Mouse (Mus musculus): ENCODE data around the gene Ptpn4.
A peak's percentile ranks its signal among the peaks of the same experiment; 100 is the strongest.

Gene Ptpn4

GRCm38 (mm10) chr1:119805984-119806383 is 31.4 kb downstream of the Ptpn4 start:
- DNase-seq (ENCODE audit: low spot score), result no peak

DNA sequence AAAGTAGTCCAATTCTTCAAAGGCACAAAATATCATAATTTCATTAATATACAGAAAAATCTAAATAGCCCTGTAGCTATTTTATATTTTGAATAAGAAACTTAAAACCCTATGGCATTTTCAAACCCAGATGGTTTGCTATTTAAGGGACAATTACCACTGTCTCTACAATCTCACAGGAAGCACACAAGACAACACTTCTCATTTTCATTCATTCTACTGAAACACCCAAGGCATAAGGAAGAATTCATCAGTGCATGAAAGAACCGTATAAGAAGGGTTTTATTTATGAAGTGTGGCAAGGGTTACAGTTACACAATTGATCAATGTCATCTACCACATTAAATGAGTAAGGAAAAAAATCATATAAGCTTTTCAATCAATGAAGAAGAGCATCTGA is 32.8 kb downstream of the Ptpn4 start:
- DNase-seq (ENCODE audit: low spot score), result no peak

- DNase-seq (ENCODE audit: low spot score), result no peak
Observed at GRCm38 (mm10) chr1:119795174-119795573, 42.2 kb downstream of the Ptpn4 start.

DNA sequence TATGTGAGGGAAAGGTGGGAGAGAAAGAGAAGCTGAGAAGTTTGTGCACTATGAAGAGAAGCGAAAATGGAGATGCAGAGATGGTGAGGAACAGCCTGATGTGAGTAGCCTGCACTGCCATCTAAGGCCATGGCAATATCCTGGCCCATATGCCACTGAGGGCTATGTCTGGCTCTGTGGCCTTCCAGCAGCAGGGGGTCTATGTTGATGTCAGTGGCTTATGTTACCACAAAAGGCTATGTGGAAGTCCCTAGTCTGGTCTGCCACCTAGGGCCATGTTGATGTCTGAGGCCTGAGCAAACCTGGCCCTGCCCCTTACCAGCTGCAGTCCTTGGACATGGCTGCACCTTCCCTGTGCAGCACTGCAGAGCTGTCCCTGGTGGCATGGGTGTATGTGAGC is 43.1 kb downstream of the Ptpn4 start:
- no peak for DNase-seq (ENCODE audit: low spot score)

- DNase-seq (ENCODE audit: low spot score), result no peak
Observed at GRCm38 (mm10) chr1:119790616-119791015, 46.8 kb downstream of the Ptpn4 start.

- DNase-seq (ENCODE audit: low spot score), result no peak
Observed at GRCm38 (mm10) chr1:119775915-119776314, 61.5 kb downstream of the Ptpn4 start.

DNA sequence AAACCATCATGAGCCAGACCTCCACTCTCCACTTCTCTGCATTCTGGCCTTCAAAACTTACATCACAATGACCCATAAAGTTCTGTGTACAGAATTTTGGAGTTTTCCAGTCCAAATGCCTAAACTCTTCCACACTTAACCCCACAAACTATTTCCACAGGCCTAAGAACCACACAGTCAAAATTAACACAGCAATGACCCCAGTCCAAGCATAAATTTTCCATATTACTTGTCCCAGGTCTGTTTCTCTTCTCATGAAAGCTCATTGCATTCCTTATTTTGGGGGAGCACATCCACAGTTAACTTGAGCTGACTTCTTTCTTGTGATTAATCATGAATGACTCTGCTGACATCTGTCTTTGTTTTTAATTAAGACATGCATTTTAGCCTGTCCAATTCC is 101.7 kb downstream of the Ptpn4 start:
- DNase-seq (ENCODE audit: low spot score), result no peak

- DNase-seq (ENCODE audit: low spot score), result no peak
Observed at GRCm38 (mm10) chr1:119734801-119735200, 102.6 kb downstream of the Ptpn4 start.

- no peak for DNase-seq (ENCODE audit: low spot score)
Observed at GRCm38 (mm10) chr1:119731166-119731565, 106.2 kb downstream of the Ptpn4 start.

DNA sequence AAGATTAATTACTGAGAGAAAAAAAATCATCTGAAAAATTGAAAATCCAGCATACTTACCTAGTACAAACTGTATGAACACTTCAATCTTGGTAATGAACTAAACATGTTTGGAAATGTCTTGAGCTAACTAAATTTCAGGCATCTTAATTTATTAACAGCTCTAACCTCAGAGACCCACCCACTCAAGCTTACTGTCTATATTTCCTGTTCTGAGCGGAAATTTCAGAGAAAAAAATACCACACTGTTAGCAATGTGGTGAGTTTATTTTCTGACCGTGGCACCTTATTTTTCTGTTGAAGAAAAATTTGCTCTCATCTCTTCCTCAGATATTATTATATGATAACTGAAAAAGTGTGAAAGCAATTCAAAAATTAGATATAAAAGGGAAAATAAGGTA is 124.4 kb downstream of the Ptpn4 start:
- no peak for DNase-seq (ENCODE audit: low spot score)

DNA sequence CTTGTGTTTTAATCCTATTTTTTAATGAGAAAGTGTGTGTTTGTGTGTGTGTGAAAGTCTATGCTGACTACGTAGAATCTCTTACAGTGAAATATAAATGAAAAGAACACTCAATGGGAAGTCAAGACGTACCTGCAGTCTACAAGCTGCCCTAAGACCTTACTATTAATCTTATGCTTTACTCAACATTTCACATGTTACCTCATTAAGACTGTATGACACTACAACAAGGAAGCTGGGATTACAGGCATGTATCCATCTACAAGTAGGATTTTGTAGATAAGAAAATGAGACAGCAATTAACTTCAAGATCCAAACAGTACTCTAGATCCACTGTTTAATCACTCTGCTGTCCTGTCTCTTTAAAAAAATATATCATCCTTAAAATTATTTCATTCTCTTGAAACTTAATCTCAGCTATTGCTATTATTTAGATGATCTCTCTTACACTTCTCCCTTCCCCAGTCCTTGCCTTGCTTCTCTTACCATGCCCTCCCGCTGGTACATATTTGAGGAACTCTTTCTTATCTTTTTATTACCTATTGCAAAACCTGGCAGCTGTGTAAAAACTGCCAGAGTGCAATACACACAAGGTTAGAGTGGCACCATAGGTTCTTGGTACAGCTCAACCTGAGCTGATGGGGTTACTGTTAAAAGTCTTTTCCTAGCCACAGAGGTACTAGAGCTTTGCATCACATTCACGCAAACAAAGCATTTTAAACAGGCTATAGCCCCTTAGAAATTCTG is 130.8 kb downstream of the Ptpn4 start:
- no peak for DNase-seq (ENCODE audit: low spot score)

- no peak for DNase-seq (ENCODE audit: low spot score)
Observed at GRCm38 (mm10) chr1:119696860-119697259, 140.6 kb downstream of the Ptpn4 start.

DNA sequence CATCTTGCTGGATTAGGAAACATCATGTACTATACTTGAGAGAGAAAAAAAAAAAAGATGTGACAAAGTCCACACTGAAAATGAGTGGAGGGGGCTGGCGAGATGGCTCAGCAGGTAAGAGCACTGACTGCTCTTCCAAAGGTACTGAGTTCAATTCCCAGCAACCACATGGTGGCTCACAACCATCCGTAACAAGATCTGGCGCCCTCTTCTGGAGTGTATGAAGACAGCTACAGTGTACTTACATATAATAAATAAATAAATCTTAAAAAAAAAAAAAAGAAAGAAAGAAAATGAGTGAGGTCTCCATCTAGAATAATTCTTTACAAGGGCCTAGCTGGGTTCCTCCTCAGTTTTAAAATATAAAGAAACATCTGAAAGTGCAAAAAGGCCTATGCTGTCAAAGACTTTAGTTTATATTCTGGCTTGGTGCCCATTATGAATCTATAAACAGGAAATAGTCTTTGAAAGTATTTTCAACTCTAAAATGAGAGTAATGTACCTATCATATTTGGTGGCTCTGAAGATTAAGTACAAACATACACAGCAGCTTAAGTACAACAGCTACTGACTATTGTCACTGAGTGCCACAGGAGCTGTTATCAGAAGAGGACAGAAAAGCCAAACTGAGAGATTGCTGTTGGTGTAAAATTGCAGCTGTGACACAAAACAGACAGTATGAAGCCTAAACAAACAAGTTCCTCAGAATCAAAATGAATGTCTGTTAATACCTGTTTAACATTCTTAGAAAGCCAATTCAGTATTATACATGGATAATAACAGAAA is 151.4 kb downstream of the Ptpn4 start:
- no peak for DNase-seq (ENCODE audit: low spot score)

- DNase-seq (ENCODE audit: low spot score), result no peak
Observed at GRCm38 (mm10) chr1:119681663-119682213, 155.7 kb downstream of the Ptpn4 start.

- peak; percentile 32 for DNase-seq (ENCODE audit: low spot score)
Observed at GRCm38 (mm10) chr1:119674984-119675383, 162.4 kb downstream of the Ptpn4 start.

- no peak for DNase-seq (ENCODE audit: low spot score)
Observed at GRCm38 (mm10) chr1:119666904-119667303, 170.5 kb downstream of the Ptpn4 start.

DNA sequence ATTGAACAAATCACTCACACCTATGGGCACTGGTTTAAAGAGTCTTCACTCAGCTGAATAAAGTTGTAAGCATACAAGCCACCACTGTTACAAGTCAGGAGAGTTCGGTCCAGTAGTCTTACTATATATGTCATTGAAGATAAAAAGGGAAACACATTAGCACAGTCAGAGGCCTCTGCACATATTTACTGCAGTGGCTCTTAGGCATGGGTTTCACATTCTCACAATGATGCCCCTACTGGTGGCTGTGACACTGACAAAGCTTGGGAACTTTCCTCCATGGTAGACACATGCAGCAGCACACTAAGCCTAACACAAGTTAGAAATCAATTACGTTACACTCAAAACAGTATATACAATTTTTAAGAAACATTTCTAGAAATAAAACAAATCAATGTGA is 183.1 kb downstream of the Ptpn4 start:
- DNase-seq (ENCODE audit: low spot score), result peak; percentile 30

DNA sequence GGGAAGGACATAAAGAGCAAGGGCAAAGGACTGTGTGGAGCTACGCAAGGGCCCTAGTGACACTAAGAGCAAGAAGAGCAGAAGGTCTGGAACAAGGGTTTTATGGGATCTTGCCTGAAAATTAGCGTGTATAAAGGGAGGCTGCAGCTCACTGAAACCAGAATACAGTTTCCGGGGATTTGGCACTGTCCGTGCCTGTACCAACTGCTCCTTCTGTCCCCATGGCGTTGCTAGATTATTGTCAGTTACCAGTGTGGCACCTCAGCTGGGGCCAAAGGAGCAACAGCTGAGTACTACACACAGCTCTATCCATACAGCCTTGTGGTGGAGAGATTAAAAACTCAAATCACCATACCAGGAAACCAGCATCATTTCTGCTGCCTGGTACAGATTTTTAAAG is 187.0 kb downstream of the Ptpn4 start:
- DNase-seq (ENCODE audit: low spot score), result no peak

GRCm38 (mm10) chr1:119649627-119650026 is 187.8 kb downstream of the Ptpn4 start:
- no peak for DNase-seq (ENCODE audit: low spot score)

GRCm38 (mm10) chr1:119648205-119649111 is 189.0 kb downstream of the Ptpn4 start, which contains the start of gene Epb41l5:
Gene Epb41l5 (minus strand): TSS chr1:119649000.
- DNase-seq (ENCODE audit: low spot score), result peak; percentile 92

DNA sequence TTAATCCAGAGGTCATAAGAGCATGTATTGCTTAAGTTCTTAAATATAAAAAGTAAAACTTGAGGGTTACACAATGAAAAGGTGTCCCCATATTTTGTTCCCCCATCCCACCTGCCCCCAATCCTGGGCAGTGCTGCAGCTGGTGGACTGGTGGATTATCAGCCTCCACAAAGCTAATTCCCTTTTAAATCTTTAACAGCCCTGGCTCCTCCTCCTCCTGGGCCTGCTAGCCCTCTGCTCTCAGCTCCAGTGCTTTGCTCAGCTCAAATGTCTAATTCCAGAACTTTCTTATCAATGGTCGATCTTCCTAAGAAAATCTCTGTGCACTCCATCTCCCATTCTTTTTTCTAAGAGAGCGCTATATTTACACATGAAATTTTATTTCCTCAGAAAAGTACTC is 191.1 kb downstream of the Ptpn4 start:
- no peak for DNase-seq (ENCODE audit: low spot score)

DNA sequence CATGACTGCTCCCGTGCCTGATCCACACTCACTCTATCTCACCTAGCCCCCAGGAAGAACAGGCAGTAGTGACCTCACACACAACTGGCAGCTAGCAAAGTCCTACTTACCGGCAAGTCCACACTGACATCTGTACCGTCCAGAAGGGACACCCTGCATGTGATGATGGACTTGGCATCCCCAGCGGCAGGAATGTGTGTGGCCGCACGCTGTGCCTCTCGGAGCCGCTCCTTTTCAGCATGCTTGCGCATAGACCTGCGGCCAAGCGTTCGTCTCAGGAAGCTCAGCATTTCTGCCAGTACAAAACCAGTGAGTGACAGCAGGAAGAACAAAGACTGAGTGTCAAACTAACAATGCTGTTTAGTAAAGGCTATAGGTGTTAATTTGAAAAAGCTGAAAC is 195.0 kb downstream of the Ptpn4 start:
- DNase-seq (ENCODE audit: low spot score), result peak; percentile 72
